Mouse (Mus musculus): ENCODE measurements around the gene H2-Q6. TPM values are rescaled to one million over a fixed set of nuclear protein-coding genes. Genes with fewer than 3 reads are reported as not detected.
"Not testable (repeated sequence)": the region's sequence is repeated elsewhere in the genome, so short reads cannot be mapped to it uniquely, and the experiment has no call there.

The H2-Q6 gene
- polyA plus RNA-seq, 1 experiment from 2014 or later = 0.09 TPM

GRCm38 (mm10) chr17:35437386-35437936 is 12.8 kb downstream of the H2-Q6 start:
- H3K36me3 ChIP-seq (ENCODE audit: control insufficient read depth, insufficient read depth, low read length); H3K4me3 ChIP-seq (ENCODE audit: control insufficient read depth in 1 of 2, insufficient read depth in 1 of 2, low read depth in 1 of 2, low read length in 2 of 2); H3K9ac ChIP-seq (ENCODE audit: low read length); H3K4me1 ChIP-seq (ENCODE audit: control insufficient read depth in 2 of 2, insufficient read depth in 2 of 2, low read length in 2 of 2); H3K4me2 ChIP-seq (ENCODE audit: low read length); ATAC-seq (ENCODE audit: insufficient number of reproducible peaks, insufficient read depth, low FRiP score, low read depth); H3K9me3 ChIP-seq (ENCODE audit: control insufficient read depth, low read length); H3K27ac ChIP-seq (replicated peaks in 1 of 2; ENCODE audit: control insufficient read depth in 1 of 2, insufficient read depth in 1 of 2, low read depth in 2 of 2, low read length in 2 of 2): not testable (repeated sequence)
- 44% methylated on average over 1 of the region's 1 CpGs for WGBS
- peaks cover 13% of the 10 kb centered on the region for H3K27me3 ChIP-seq (ENCODE audit: control insufficient read depth, insufficient read depth, low read length)

- H3K4me1 ChIP-seq (ENCODE audit: control insufficient read depth in 2 of 2, insufficient read depth in 2 of 2, low read length in 2 of 2); H3K4me3 ChIP-seq (ENCODE audit: control insufficient read depth in 1 of 2, insufficient read depth in 1 of 2, low read depth in 1 of 2, low read length in 2 of 2); H3K9ac ChIP-seq (ENCODE audit: low read length): not testable (repeated sequence)
Observed at GRCm38 (mm10) chr17:35438395-35438794, 13.7 kb downstream of the H2-Q6 start.

DNA sequence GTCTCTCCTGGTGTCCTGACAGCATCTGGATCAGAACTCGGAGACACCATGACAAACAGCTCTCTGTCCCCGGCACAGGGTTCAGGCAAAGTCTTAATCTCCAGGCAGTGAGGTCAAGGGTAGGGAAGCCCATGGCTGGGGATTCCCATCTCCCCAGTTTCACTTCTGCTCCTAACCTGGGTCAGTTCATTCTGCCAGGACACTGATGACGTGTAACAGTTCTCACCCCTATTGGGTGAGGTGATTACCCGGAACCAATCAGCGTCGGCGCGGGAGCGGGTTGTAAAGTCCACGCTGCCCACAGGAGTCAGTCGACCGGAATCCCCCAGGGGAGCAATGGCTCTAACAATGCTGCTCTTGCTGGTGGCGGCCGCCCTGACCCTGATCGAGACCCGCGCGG is 14.2 kb downstream of the H2-Q6 start, which contains the start of gene H2-Q7:
TSS of gene H2-Q7 (plus strand) at position 271 of the 400 bp plus-strand sequence.
- H3K27me3 ChIP-seq (ENCODE audit: control insufficient read depth, insufficient read depth, low read length) = peaks cover 13% of the 10 kb centered on the region
- H3K4me2 ChIP-seq (ENCODE audit: low read length) = peak within 1 kb of the TSS; percentile 72
- H3K4me1 ChIP-seq (ENCODE audit: control insufficient read depth in 2 of 2, insufficient read depth in 2 of 2, low read length in 2 of 2); H3K9me3 ChIP-seq (ENCODE audit: control insufficient read depth, low read length); H3K36me3 ChIP-seq (ENCODE audit: control insufficient read depth, insufficient read depth, low read length); H3K27ac ChIP-seq (replicated peaks in 1 of 2; ENCODE audit: control insufficient read depth in 1 of 2, insufficient read depth in 1 of 2, low read depth in 2 of 2, low read length in 2 of 2): not testable (repeated sequence)
- peak; percentile 55; the same call in 1 of the 2 replicates for ATAC-seq (ENCODE audit: insufficient number of reproducible peaks, insufficient read depth, low FRiP score, low read depth)
- H3K9ac ChIP-seq (ENCODE audit: low read length) = peak within 1 kb of the TSS; percentile 53
- WGBS = 6% methylated on average over 18 of the region's 18 CpGs
- peak within 1 kb of the TSS; percentile 40 to 43 for H3K4me3 ChIP-seq (ENCODE audit: control insufficient read depth in 1 of 2, insufficient read depth in 1 of 2, low read depth in 1 of 2, low read length in 2 of 2)

More at GRCm38 (mm10) chr17:35438395-35438794, 13.7 kb downstream of the H2-Q6 start:
- not testable (repeated sequence) for H3K9me3 ChIP-seq (ENCODE audit: control insufficient read depth, low read length); H3K4me2 ChIP-seq (ENCODE audit: low read length); ATAC-seq (ENCODE audit: insufficient number of reproducible peaks, insufficient read depth, low FRiP score, low read depth); H3K36me3 ChIP-seq (ENCODE audit: control insufficient read depth, insufficient read depth, low read length); H3K27ac ChIP-seq (replicated peaks in 1 of 2; ENCODE audit: control insufficient read depth in 1 of 2, insufficient read depth in 1 of 2, low read depth in 2 of 2, low read length in 2 of 2)
- WGBS = 53% methylated on average over 1 of the region's 3 CpGs
- peaks cover 13% of the 10 kb centered on the region for H3K27me3 ChIP-seq (ENCODE audit: control insufficient read depth, insufficient read depth, low read length)

DNA sequence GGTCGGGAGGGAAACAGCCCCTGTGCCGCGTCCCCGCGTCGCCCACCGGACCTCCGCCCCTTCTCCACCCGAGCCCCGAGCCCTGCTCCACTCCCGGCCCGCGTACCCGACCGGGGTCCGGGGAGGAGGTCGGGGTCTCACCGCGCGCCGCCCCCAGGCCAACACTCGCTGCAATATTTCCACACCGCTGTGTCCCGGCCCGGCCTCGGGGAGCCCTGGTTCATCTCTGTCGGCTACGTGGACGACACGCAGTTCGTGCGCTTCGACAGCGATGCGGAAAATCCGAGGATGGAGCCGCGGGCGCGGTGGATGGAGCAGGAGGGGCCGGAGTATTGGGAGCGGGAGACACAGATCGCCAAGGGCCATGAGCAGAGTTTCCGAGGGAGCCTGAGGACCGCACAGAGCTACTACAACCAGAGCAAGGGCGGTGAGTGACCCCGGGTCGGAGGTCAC is 14.7 kb downstream of the H2-Q6 start:
- not testable (repeated sequence) for H3K27ac ChIP-seq (replicated peaks in 1 of 2; ENCODE audit: control insufficient read depth in 1 of 2, insufficient read depth in 1 of 2, low read depth in 2 of 2, low read length in 2 of 2); H3K9me3 ChIP-seq (ENCODE audit: control insufficient read depth, low read length); H3K4me1 ChIP-seq (ENCODE audit: control insufficient read depth in 2 of 2, insufficient read depth in 2 of 2, low read length in 2 of 2); ATAC-seq (ENCODE audit: insufficient number of reproducible peaks, insufficient read depth, low FRiP score, low read depth); H3K36me3 ChIP-seq (ENCODE audit: control insufficient read depth, insufficient read depth, low read length)
- Histone ChIP-seq H3K4me3 (ENCODE audit: control insufficient read depth in 1 of 2, insufficient read depth in 1 of 2, low read depth in 1 of 2, low read length in 2 of 2) (peak overlapping the region; percentile 40 to 43), H3K4me2 (ENCODE audit: low read length) (peak overlapping the region; percentile 72), H3K9ac (ENCODE audit: low read length) (peak overlapping the region; percentile 53), H3K27me3 (ENCODE audit: control insufficient read depth, insufficient read depth, low read length) (peaks cover 13% of the 10 kb centered on the region)
- WGBS = 1% methylated on average over 40 of the region's 48 CpGs

DNA sequence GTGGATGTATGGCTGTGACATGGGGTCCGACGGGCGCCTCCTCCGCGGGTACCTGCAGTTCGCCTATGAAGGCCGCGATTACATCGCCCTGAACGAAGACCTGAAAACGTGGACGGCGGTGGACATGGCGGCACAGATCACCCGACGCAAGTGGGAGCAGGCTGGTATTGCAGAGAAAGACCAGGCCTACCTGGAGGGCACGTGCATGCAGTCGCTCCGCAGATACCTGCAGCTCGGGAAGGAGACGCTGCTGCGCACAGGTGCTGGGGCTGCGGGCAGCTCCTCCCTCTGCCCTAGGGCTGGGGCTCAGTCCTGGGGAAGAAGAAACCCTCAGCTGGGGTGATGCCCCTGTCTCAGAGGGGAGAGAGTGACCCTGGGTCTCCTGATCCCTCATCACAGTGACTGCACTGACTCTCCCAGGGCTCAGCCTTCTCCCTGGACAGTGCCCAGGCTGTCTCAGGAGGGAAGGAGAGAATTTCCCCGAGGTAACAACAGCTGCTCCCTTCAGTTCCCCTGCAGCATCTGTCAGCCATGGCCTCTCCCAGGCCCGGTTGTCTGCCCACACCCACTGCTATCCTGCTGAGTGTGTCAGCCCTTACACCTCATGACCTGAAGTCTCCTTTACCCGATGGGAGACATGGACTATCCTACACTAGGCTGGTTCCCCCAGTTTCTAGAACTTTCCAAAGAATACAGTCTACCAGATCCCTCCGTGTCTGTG is 15.4 kb downstream of the H2-Q6 start:
- not testable (repeated sequence) for H3K36me3 ChIP-seq (ENCODE audit: control insufficient read depth, insufficient read depth, low read length); H3K9ac ChIP-seq (ENCODE audit: low read length); H3K4me1 ChIP-seq (ENCODE audit: control insufficient read depth in 2 of 2, insufficient read depth in 2 of 2, low read length in 2 of 2); ATAC-seq (ENCODE audit: insufficient number of reproducible peaks, insufficient read depth, low FRiP score, low read depth); H3K27ac ChIP-seq (replicated peaks in 1 of 2; ENCODE audit: control insufficient read depth in 1 of 2, insufficient read depth in 1 of 2, low read depth in 2 of 2, low read length in 2 of 2); H3K4me3 ChIP-seq (ENCODE audit: control insufficient read depth in 1 of 2, insufficient read depth in 1 of 2, low read depth in 1 of 2, low read length in 2 of 2); H3K4me2 ChIP-seq (ENCODE audit: low read length); H3K9me3 ChIP-seq (ENCODE audit: control insufficient read depth, low read length)
- peaks cover 13% of the 10 kb centered on the region for H3K27me3 ChIP-seq (ENCODE audit: control insufficient read depth, insufficient read depth, low read length)
- WGBS = 36% methylated on average over 23 of the region's 27 CpGs

DNA sequence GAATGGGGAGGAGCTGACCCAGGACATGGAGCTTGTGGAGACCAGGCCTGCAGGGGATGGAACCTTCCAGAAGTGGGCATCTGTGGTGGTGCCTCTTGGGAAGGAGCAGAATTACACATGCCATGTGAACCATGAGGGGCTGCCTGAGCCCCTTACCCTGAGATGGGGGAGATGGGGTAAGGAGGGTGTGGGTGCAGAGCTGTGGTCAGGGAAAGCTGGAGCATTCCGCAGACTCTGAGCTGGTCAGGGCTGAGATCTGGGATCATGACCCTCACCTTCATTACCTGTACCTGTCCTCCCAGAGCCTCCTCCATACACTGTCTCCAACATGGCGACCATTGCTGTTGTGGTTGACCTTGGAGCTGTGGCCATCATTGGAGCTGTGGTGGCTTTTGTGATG is 17.7 kb downstream of the H2-Q6 start:
- not testable (repeated sequence) for ATAC-seq (ENCODE audit: insufficient number of reproducible peaks, insufficient read depth, low FRiP score, low read depth); H3K36me3 ChIP-seq (ENCODE audit: control insufficient read depth, insufficient read depth, low read length); H3K9me3 ChIP-seq (ENCODE audit: control insufficient read depth, low read length); H3K4me2 ChIP-seq (ENCODE audit: low read length); H3K27ac ChIP-seq (replicated peaks in 1 of 2; ENCODE audit: control insufficient read depth in 1 of 2, insufficient read depth in 1 of 2, low read depth in 2 of 2, low read length in 2 of 2); H3K4me3 ChIP-seq (ENCODE audit: control insufficient read depth in 1 of 2, insufficient read depth in 1 of 2, low read depth in 1 of 2, low read length in 2 of 2); H3K9ac ChIP-seq (ENCODE audit: low read length); H3K4me1 ChIP-seq (ENCODE audit: control insufficient read depth in 2 of 2, insufficient read depth in 2 of 2, low read length in 2 of 2)
- WGBS = 86% methylated on average over 2 of the region's 2 CpGs
- peaks cover 13% of the 10 kb centered on the region for H3K27me3 ChIP-seq (ENCODE audit: control insufficient read depth, insufficient read depth, low read length)

DNA sequence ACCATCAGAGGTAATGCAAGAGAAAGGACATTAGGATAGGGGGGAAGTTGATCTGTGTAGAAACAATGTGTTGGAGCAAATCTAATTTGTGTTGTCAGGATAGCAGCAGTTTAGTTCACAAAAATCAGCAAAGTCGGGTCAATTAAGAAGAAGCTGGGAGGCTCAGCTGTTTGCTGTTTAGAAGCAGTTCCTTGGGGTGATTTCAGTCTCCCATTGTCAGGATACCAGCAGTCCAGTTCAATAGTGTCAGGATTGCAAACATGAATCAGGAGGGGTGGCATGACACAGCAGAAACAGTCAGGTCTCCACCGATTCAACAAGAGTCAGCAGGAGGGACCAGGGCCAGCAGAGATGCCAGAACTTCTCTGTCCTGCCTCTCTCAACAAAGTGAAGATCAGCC is 19.9 kb downstream of the H2-Q6 start:
- H3K9me3 ChIP-seq (ENCODE audit: control insufficient read depth, low read length); H3K27ac ChIP-seq (replicated peaks in 1 of 2; ENCODE audit: control insufficient read depth in 1 of 2, insufficient read depth in 1 of 2, low read depth in 2 of 2, low read length in 2 of 2); H3K4me1 ChIP-seq (ENCODE audit: control insufficient read depth in 2 of 2, insufficient read depth in 2 of 2, low read length in 2 of 2); H3K27me3 ChIP-seq (ENCODE audit: control insufficient read depth, insufficient read depth, low read length); H3K9ac ChIP-seq (ENCODE audit: low read length); H3K4me3 ChIP-seq (ENCODE audit: control insufficient read depth in 1 of 2, insufficient read depth in 1 of 2, low read depth in 1 of 2, low read length in 2 of 2); H3K4me2 ChIP-seq (ENCODE audit: low read length); H3K36me3 ChIP-seq (ENCODE audit: control insufficient read depth, insufficient read depth, low read length); ATAC-seq (ENCODE audit: insufficient number of reproducible peaks, insufficient read depth, low FRiP score, low read depth): not testable (repeated sequence)
- WGBS = 77% methylated on average over 2 of the region's 2 CpGs

Measured in heart, embryonic 14.5 days (tissue).